Mouse (Mus musculus) limb, embryonic 11.5 days (tissue): Measurements from ENCODE around the gene Satb1. TPM values are rescaled to one million over a fixed set of nuclear protein-coding genes. Genes with fewer than 3 reads are reported as not detected.

Source experiments
- ATAC-seq: fragments of 200-750 bp; cut with Nextera tagmentation; 2 replicates; pipeline ENCODE4 v1.8.0; 2017; ENCODE audit warnings: low read depth; ENCODE audit not compliant: insufficient number of reproducible peaks, low FRiP score, low TSS enrichment
- DNase-seq: peaks from one replicate; pipeline ENCODE4 v3.0.0-alpha.2; 2015; ENCODE audit warnings: low spot score
- H3K27ac ChIP-seq: fragments of 300-500 bp; sonication (generic); replicated peaks from 2 replicates; pipeline ENCODE4 v1.5.1; 2014; ENCODE audit warnings: low read depth, mild to moderate bottlenecking, low read length
- H3K27me3 ChIP-seq: fragments of 300-500 bp; sonication (generic); 2 replicates; pipeline ENCODE4 v1.6.1; 2014; ENCODE audit warnings: mild to moderate bottlenecking, low read length, mixed read lengths; ENCODE audit not compliant: control insufficient read depth, insufficient read depth
- H3K36me3 ChIP-seq: fragments of 300-500 bp; sonication (generic); 2 replicates; pipeline ENCODE4 v1.6.1; 2014; ENCODE audit warnings: mild to moderate bottlenecking, low read length, moderate library complexity, mixed read lengths; ENCODE audit not compliant: control insufficient read depth, insufficient read depth
- H3K4me1 ChIP-seq: fragments of 300-500 bp; sonication (generic); 2 replicates; pipeline ENCODE4 v1.6.1; 2014; ENCODE audit warnings: low read length, mixed read lengths; ENCODE audit not compliant: control insufficient read depth, insufficient read depth
- H3K4me2 ChIP-seq: fragments of 300-500 bp; sonication (generic); 2 replicates; pipeline ENCODE4 v1.6.1; 2014; ENCODE audit warnings: low read depth, mild to moderate bottlenecking, moderate library complexity; ENCODE audit not compliant: severe bottlenecking
- H3K4me3 ChIP-seq: fragments of 300-500 bp; sonication (generic); 2 replicates; pipeline ENCODE4 v1.5.1; 2014; ENCODE audit warnings: low read depth, low read length
- H3K9ac ChIP-seq: fragments of 300-500 bp; sonication (generic); 2 replicates; pipeline ENCODE4 v1.6.1; 2014; ENCODE audit warnings: mild to moderate bottlenecking, low read length
- H3K9me3 ChIP-seq: fragments of 300-500 bp; sonication (generic); 2 replicates; pipeline ENCODE4 v1.6.1; 2016; ENCODE audit warnings: low read length; ENCODE audit not compliant: control insufficient read depth
- WGBS: fragments of 180-500 bp; shearing (Covaris S2); extraction: QIAGEN DNeasy Blood & Tissue Kit; methylation state at CpG from one replicate; pipeline ENCODE4 v1.1.7; 2014; 5-methylcytosine and 5-hydroxymethylcytosine counted together
- polyA plus RNA-seq: library from polyadenylated mRNA; unstranded; fragments of >200 nt; fragmentation: Nextera tagmentation; extraction: Ambion mirVana; gene quantifications from 2 replicates; pipeline ENCODE4 v1.2.1, GENCODE M21; 2014

Gene Satb1
- polyA plus RNA-seq, 1 experiment from 2014 or later, result 12.3 TPM

GRCm38 (mm10) chr17:51856332-51856731 lies 23.2 kb upstream of the Satb1 start:
- DNase-seq (no peak), ATAC-seq (no peak)
- no peak overlapping the region for H3K27ac ChIP-seq
- H3K9me3 ChIP-seq, result no peaks in the 10 kb centered on the region
- no peaks in the 10 kb centered on the region for H3K27me3 ChIP-seq
- H3K36me3 ChIP-seq, result no peaks in the 10 kb centered on the region
- 87% methylated on average over 3 of the region's 3 CpGs for WGBS
- no peak overlapping the region for H3K9ac ChIP-seq
- no peak overlapping the region for H3K4me3 ChIP-seq
- no peak overlapping the region for H3K4me2 ChIP-seq
- no peaks in the 10 kb centered on the region for H3K4me1 ChIP-seq

DNA sequence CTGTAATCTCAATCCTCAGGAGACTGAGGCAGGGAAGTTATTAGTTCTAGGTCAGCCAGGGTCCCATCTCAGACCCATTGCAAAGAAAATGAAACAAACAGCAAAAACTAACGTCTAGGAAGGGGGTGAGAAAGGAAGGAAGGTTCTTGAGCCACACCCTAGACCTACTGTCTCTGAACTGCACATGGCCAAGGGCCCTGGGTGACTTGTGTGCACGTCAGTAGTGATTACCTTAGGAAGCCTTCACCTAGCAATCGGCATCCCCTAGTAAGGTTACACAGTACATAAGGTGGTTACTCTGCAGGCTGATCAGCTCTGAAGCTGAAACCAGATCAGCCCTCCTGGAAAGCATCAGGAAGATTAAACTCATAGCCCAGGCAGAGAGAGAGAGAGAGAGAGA lies 22.2 kb upstream of the Satb1 start:
- ATAC-seq (no peak), DNase-seq (no peak)
- Histone ChIP-seq H3K9me3 (no peaks in the 10 kb centered on the region), H3K27me3 (no peaks in the 10 kb centered on the region), H3K27ac (no peak overlapping the region), H3K4me3 (no peak overlapping the region), H3K4me1 (no peaks in the 10 kb centered on the region), H3K36me3 (no peaks in the 10 kb centered on the region), H3K4me2 (no peak overlapping the region), H3K9ac (no peak overlapping the region)
- 89% methylated on average over 3 of the region's 3 CpGs for WGBS

DNA sequence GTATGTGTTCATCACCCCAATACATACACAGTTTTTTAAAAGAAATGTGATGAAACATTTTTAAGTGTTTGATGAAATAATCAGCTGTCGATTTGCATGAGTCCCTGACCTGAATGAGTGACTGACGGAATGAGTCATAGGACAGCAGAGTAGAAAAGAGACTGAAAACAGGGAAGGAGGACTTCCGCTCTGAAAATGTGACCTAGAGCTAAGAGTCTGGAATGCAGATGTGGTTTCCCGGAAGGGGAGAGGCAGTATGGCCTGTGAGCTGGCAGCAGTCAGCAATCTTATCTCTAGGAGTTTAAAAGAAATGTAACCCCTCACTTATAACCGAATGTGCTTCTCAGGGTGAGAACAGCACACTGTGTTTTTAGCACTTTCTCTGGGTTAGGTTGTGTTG lies 20.9 kb upstream of the Satb1 start:
- ATAC-seq, result no peak

GRCm38 (mm10) chr17:51840596-51840995 lies 7.5 kb upstream of the Satb1 start:
- whole genome bisulfite sequencing, result 62% methylated on average over 6 of the region's 6 CpGs
- H3K4me3 ChIP-seq, result no peak overlapping the region
- H3K27me3 ChIP-seq, result no peaks in the 10 kb centered on the region
- no peak overlapping the region for H3K4me2 ChIP-seq
- no peak overlapping the region for H3K27ac ChIP-seq
- DNase-seq (no peak), ATAC-seq (no peak)
- no peaks in the 10 kb centered on the region for H3K36me3 ChIP-seq
- H3K4me1 ChIP-seq, result no peaks in the 10 kb centered on the region
- H3K9ac ChIP-seq, result no peak overlapping the region
- no peaks in the 10 kb centered on the region for H3K9me3 ChIP-seq

More for the DNA sequence above, 20.9 kb upstream of the Satb1 start:
- 84% methylated on average over 5 of the region's 5 CpGs for WGBS
- Histone ChIP-seq H3K4me2 (no peak overlapping the region), H3K9ac (no peak overlapping the region), H3K4me1 (no peaks in the 10 kb centered on the region), H3K4me3 (no peak overlapping the region), H3K36me3 (no peaks in the 10 kb centered on the region), H3K27ac (no peak overlapping the region), H3K9me3 (no peaks in the 10 kb centered on the region), H3K27me3 (no peaks in the 10 kb centered on the region)
- no peak for DNase-seq

DNA sequence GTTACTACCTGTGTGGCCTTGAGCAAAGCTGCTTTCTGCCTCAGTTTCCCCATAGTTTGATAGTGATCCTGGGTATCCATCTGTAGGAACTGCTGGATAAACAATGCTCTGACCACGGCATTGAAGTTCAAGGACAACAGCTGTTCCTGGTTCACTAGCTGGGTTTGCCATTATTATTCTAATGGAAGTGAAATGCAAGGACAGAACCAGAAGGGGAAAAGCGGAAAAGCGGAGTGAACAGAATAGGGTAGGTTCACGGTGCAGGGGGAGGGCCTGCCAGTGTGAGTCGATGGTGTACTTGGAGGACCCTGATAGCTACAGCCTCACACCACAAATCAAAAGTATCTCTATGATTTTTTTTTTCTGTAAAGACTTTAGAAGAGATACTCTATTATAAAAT lies 6.4 kb upstream of the Satb1 start:
- Histone ChIP-seq H3K4me2 (no peak overlapping the region), H3K4me1 (no peaks in the 10 kb centered on the region), H3K4me3 (no peak overlapping the region), H3K27me3 (0 out of 2 replicates have a peak, but pooled peaks cover 2% of the 10 kb centered on the region), H3K27ac (no peak overlapping the region), H3K36me3 (no peaks in the 10 kb centered on the region), H3K9ac (no peak overlapping the region), H3K9me3 (no peaks in the 10 kb centered on the region)
- DNase-seq, result no peak
- 93% methylated on average over 5 of the region's 5 CpGs for WGBS
- ATAC-seq, result no peak

DNA sequence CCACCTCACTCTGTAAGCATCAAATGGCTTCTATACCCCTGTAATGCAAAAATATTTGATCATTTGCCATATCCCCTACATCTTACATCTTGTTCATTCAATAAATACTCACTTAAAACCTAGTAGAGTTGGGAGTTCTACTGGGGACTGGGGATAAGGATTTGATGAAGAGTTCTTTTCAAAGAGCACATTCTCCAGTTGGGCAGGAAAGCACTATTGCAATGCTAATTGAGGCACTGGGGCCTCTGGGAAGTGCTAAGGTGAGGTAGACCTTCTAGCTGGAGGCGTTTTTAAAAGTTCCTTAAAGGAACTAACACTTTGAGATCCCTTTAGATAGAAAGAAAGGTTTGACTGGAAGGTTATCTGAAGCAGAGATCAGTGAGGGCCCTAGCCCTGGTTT lies 3.8 kb upstream of the Satb1 start:
- no peak overlapping the region for H3K4me2 ChIP-seq
- WGBS, result 2% methylated on average over 1 of the region's 1 CpGs
- no peak overlapping the region for H3K9ac ChIP-seq
- ATAC-seq, result no peak
- no peaks in the 10 kb centered on the region for H3K36me3 ChIP-seq
- DNase-seq, result peak; percentile 6
- H3K4me1 ChIP-seq, result peaks cover under 1% of the 10 kb centered on the region; the same call in 1 of the 2 replicates
- H3K27ac ChIP-seq, result no peak overlapping the region
- peaks cover 18% of the 10 kb centered on the region for H3K27me3 ChIP-seq
- H3K4me3 ChIP-seq, result no peak overlapping the region
- no peaks in the 10 kb centered on the region for H3K9me3 ChIP-seq

DNA sequence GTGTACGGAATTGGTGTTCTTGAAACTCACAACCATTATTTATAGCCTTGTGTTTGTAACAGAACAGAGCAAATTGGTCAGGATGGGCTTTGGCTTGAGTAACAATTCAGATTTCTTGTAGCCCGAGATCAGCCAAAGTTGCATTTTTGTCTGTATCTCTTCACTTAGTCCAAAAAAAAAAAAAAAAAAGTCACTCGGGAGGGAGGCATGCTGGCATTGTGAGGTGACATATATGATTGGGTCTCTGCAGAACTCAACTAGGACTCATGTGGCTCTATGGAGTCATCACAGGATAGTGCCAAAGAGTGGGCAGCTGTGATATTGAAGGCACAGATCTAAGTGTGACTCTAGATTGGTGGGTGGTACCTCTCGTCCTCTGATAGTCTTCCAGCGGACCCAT lies 3.2 kb upstream of the Satb1 start:
- Histone ChIP-seq H3K9ac (no peak overlapping the region), H3K4me2 (no peak overlapping the region), H3K4me3 (no peak overlapping the region), H3K27me3 (peaks cover 25% of the 10 kb centered on the region), H3K27ac (no peak overlapping the region), H3K9me3 (no peaks in the 10 kb centered on the region), H3K4me1 (peaks cover 6% of the 10 kb centered on the region; the same call in 1 of the 2 replicates), H3K36me3 (no peaks in the 10 kb centered on the region)
- ATAC-seq, result no peak
- 91% methylated on average over 5 of the region's 5 CpGs for WGBS
- DNase-seq, result peak; percentile 9

GRCm38 (mm10) chr17:51833578-51834361 lies 680 bp upstream of the Satb1 start:
- peaks cover 32% of the 10 kb centered on the region for H3K27me3 ChIP-seq
- no peak overlapping the region for H3K27ac ChIP-seq
- H3K4me1 ChIP-seq, result peaks cover 6% of the 10 kb centered on the region; the same call in 1 of the 2 replicates
- H3K4me3 ChIP-seq, result no peak overlapping the region
- 3% methylated on average over 16 of the region's 16 CpGs for WGBS
- H3K36me3 ChIP-seq, result no peaks in the 10 kb centered on the region
- no peaks in the 10 kb centered on the region for H3K9me3 ChIP-seq
- no peak for ATAC-seq
- H3K4me2 ChIP-seq, result peak overlapping the region; percentile 98
- peak; percentile 49 for DNase-seq
- H3K9ac ChIP-seq, result no peak overlapping the region
